Mouse (Mus musculus): ENCODE data around the gene Ssmem1. TPM values are rescaled to one million over a fixed set of nuclear protein-coding genes. Genes with fewer than 3 reads are reported as not detected.

Gene Ssmem1
- total RNA-seq, 1 experiment = 0.58 TPM

DNA sequence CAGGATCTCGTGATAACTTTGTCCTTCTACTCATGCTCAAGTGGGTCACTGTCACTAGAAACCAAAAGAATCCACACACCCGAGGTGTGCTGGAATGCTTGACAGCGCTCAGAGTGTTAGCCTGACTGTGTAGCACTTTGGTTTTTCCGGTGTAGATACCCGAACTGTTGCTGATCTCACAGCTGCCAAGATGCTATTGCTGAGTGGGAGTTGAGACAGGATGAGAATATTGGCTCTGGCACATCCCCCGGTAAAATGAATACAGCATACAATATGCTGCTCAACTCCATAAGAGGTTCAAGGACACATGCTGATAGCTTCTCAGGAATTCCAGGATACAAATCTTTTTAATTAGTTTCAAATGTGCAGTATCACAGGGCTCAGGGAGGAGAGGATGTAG, 19.2 kb downstream of the Ssmem1 start:
- no peak for DNase-seq (ENCODE audit: low read depth, low spot score)
- Histone ChIP-seq H3K27ac (ENCODE audit: insufficient read depth, low read depth, low read length, poor library complexity, severe bottlenecking) (no peak overlapping the region), H3K36me3 (ENCODE audit: control insufficient read depth, insufficient read depth, low read length, poor library complexity, severe bottlenecking) (no peaks in the 10 kb centered on the region), H3K9me3 (ENCODE audit: control insufficient read depth, insufficient read depth, low read depth, low read length) (no peaks in the 10 kb centered on the region), H3K9ac (ENCODE audit: insufficient read depth, low read depth, low read length, poor library complexity, severe bottlenecking) (no peak overlapping the region), H3K4me1 (ENCODE audit: control insufficient read depth in 2 of 2, insufficient read depth in 2 of 2, low read length in 2 of 2, poor library complexity in 1 of 2) (peaks cover 10 to 23% of the 10 kb centered on the region in 2 experiments; a peak in 3 of 4 replicates), H3K4me3 (ENCODE audit: insufficient read depth in 1 of 2, low read depth in 1 of 2, low read length in 2 of 2, poor library complexity in 1 of 2, severe bottlenecking in 1 of 2) (no peak overlapping the region)
- no peak for TF ChIP-seq HCFC1 (IDR thresholded peaks at IDR 0.05; ENCODE audit: borderline replicate concordance, insufficient read depth, low read length)
- no peak for TF ChIP-seq ZC3H11A (IDR thresholded peaks at IDR 0.05; ENCODE audit: borderline replicate concordance, low read depth, low read length)
- no peak for TF ChIP-seq ZNF384 (IDR thresholded peaks at IDR 0.05; ENCODE audit: low read depth, low read length)
- TF ChIP-seq MAFK (IDR thresholded peaks at IDR 0.05; ENCODE audit: insufficient read depth, low read depth, low read length) = no peak
- no peak for TF ChIP-seq CHD2 (IDR thresholded peaks at IDR 0.05; ENCODE audit: low read depth, low read length)
- in situ Hi-C loops (cut with MboI; ENCODE audit: low sequenced_read_pairs in 2 of 2, unreplicated experiment in 2 of 2) = no loop called here

DNA sequence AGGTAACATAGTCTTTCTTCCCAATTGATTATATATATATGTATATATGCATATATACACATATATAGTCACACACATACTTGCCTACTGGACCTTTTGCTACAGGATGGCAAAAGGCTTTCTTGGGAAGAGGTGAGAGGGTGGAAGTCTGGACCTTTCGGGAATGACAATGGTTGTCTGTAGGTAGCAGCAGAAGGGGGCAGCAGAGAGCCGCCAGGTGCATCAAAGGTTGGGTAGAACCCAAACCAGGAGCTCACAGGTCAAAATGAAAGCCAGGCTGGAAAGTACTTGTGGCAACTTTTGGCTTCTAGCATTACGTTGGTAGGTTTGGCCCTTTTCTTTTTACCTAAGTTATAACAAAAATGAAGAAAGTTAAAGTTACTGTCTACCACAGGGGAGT, 25.7 kb downstream of the Ssmem1 start:
- H3K27ac ChIP-seq (ENCODE audit: insufficient read depth, low read depth, low read length, poor library complexity, severe bottlenecking) = no peak overlapping the region
- in situ Hi-C loops (cut with MboI; ENCODE audit: low sequenced_read_pairs in 2 of 2, unreplicated experiment in 2 of 2) = loop anchor here in 1 of 2 experiments (10.0 kb wide), 1 partner anchor 499 kb away; no protein-coding TSS in a partner anchor
- no peak overlapping the region for H3K9ac ChIP-seq (ENCODE audit: insufficient read depth, low read depth, low read length, poor library complexity, severe bottlenecking)
- no peaks in the 10 kb centered on the region for H3K36me3 ChIP-seq (ENCODE audit: control insufficient read depth, insufficient read depth, low read length, poor library complexity, severe bottlenecking)
- no peaks in the 10 kb centered on the region for H3K9me3 ChIP-seq (ENCODE audit: control insufficient read depth, insufficient read depth, low read depth, low read length)
- TF ChIP-seq ZNF384 (IDR thresholded peaks at IDR 0.05; ENCODE audit: low read depth, low read length) (no peak), ZC3H11A (IDR thresholded peaks at IDR 0.05; ENCODE audit: borderline replicate concordance, low read depth, low read length) (peak; percentile 87), CHD2 (IDR thresholded peaks at IDR 0.05; ENCODE audit: low read depth, low read length) (no peak)
- peaks cover 0 to 1% of the 10 kb centered on the region in 2 experiments; a peak in 1 of 4 replicates for H3K4me1 ChIP-seq (ENCODE audit: control insufficient read depth in 2 of 2, insufficient read depth in 2 of 2, low read length in 2 of 2, poor library complexity in 1 of 2)
- peak; percentile 64 for DNase-seq (ENCODE audit: low read depth, low spot score)
- H3K4me3 ChIP-seq (ENCODE audit: insufficient read depth in 1 of 2, low read depth in 1 of 2, low read length in 2 of 2, poor library complexity in 1 of 2, severe bottlenecking in 1 of 2) = no peak overlapping the region

DNA sequence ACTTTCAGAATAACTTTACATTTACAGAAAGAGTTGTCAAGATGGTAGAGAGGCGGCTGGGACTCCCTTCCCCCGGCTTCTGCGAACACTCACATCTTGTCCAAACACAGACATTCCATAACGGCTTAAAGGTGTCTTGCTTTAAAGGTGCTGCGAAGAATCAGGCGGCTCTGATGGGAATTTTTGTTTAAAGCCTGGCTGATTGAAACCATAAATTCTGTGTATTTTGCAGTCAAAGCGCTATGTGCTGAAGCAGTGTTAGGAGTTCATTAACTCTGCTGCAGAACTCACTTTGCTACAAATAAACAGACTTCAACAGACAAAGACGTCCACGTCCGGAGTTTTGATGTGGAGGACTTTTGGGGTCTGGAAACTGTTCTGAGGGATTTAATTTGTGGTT, 28.6 kb downstream of the Ssmem1 start:
- Histone ChIP-seq H3K4me1 (ENCODE audit: control insufficient read depth in 2 of 2, insufficient read depth in 2 of 2, low read length in 2 of 2, poor library complexity in 1 of 2) (peaks cover 0 to 1% of the 10 kb centered on the region in 2 experiments; a peak in 1 of 4 replicates), H3K27ac (ENCODE audit: insufficient read depth, low read depth, low read length, poor library complexity, severe bottlenecking) (no peak overlapping the region), H3K9ac (ENCODE audit: insufficient read depth, low read depth, low read length, poor library complexity, severe bottlenecking) (no peak overlapping the region), H3K36me3 (ENCODE audit: control insufficient read depth, insufficient read depth, low read length, poor library complexity, severe bottlenecking) (no peaks in the 10 kb centered on the region), H3K9me3 (ENCODE audit: control insufficient read depth, insufficient read depth, low read depth, low read length) (no peaks in the 10 kb centered on the region), H3K4me3 (ENCODE audit: insufficient read depth in 1 of 2, low read depth in 1 of 2, low read length in 2 of 2, poor library complexity in 1 of 2, severe bottlenecking in 1 of 2) (no peak overlapping the region)
- TF ChIP-seq MAFK (IDR thresholded peaks at IDR 0.05; ENCODE audit: insufficient read depth, low read depth, low read length) (no peak), ZNF384 (IDR thresholded peaks at IDR 0.05; ENCODE audit: low read depth, low read length) (no peak), HCFC1 (IDR thresholded peaks at IDR 0.05; ENCODE audit: borderline replicate concordance, insufficient read depth, low read length) (no peak), CHD2 (IDR thresholded peaks at IDR 0.05; ENCODE audit: low read depth, low read length) (no peak), ZC3H11A (IDR thresholded peaks at IDR 0.05; ENCODE audit: borderline replicate concordance, low read depth, low read length) (no peak)
- no peak for DNase-seq (ENCODE audit: low read depth, low spot score)
- in situ Hi-C loops (cut with MboI; ENCODE audit: low sequenced_read_pairs in 2 of 2, unreplicated experiment in 2 of 2) = loop anchor here in 1 of 2 experiments (10.0 kb wide), 1 partner anchor 497 kb away; no protein-coding TSS in a partner anchor

DNA sequence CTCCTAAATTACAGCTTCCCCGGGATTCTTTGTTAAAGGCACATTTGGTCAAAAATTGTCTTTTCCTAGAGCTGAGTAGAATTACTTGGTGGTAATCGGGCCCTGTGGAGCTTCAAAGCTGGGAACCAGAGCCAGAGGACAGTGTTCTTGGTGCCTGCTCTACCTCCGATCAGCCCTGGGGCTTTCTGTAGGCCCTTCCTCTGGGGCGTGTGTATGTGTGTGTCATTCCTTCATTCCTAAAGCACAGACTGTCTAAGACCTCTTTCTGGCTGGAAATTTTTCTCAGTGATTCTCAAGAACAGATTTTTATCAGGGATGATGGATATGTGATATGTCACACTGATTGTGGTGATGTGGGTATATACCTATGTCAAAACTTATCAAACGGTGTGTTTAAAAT, 29.2 kb downstream of the Ssmem1 start:
- Histone ChIP-seq H3K4me1 (ENCODE audit: control insufficient read depth in 2 of 2, insufficient read depth in 2 of 2, low read length in 2 of 2, poor library complexity in 1 of 2) (peaks cover 1% of the 10 kb centered on the region in 2 experiments; a peak in 2 of 4 replicates), H3K4me3 (ENCODE audit: insufficient read depth in 1 of 2, low read depth in 1 of 2, low read length in 2 of 2, poor library complexity in 1 of 2, severe bottlenecking in 1 of 2) (no peak overlapping the region), H3K9me3 (ENCODE audit: control insufficient read depth, insufficient read depth, low read depth, low read length) (no peaks in the 10 kb centered on the region)

More for the DNA sequence above, 29.2 kb downstream of the Ssmem1 start:
- Histone ChIP-seq H3K27ac (ENCODE audit: insufficient read depth, low read depth, low read length, poor library complexity, severe bottlenecking) (no peak overlapping the region), H3K9ac (ENCODE audit: insufficient read depth, low read depth, low read length, poor library complexity, severe bottlenecking) (no peak overlapping the region), H3K36me3 (ENCODE audit: control insufficient read depth, insufficient read depth, low read length, poor library complexity, severe bottlenecking) (no peaks in the 10 kb centered on the region)
- in situ Hi-C loops (cut with MboI; ENCODE audit: low sequenced_read_pairs in 2 of 2, unreplicated experiment in 2 of 2) = loop anchor here in 1 of 2 experiments (10.0 kb wide), 1 partner anchor 496 kb away; no protein-coding TSS in a partner anchor
- DNase-seq (ENCODE audit: low read depth, low spot score) = no peak
- no peak for TF ChIP-seq ZC3H11A (IDR thresholded peaks at IDR 0.05; ENCODE audit: borderline replicate concordance, low read depth, low read length)
- TF ChIP-seq HCFC1 (IDR thresholded peaks at IDR 0.05; ENCODE audit: borderline replicate concordance, insufficient read depth, low read length) = no peak
- TF ChIP-seq ZNF384 (IDR thresholded peaks at IDR 0.05; ENCODE audit: low read depth, low read length) = no peak

Data from ES-E14 (cell line).